Mouse (Mus musculus) small intestine, adult 2 months (tissue): ENCODE measurements around the gene Zdhhc20.
"Not testable (repeated sequence)": the region's sequence is repeated elsewhere in the genome, so short reads cannot be mapped to it uniquely, and the experiment has no call there.

ENCODE experiments used
- CTCF ChIP-seq: fragments of 200-500 bp; IDR thresholded peaks from 2 replicates; pipeline ENCODE4 v1.5.1; 2012; ENCODE audit warnings: low read depth, mild to moderate bottlenecking, control low read depth, inconsistent platforms, low read length, moderate library complexity, mixed read lengths; ENCODE audit not compliant: insufficient replicate concordance, insufficient read length; ENCODE audit errors: extremely low read depth
- POLR2A ChIP-seq: fragments of 200-500 bp; IDR thresholded peaks from 2 replicates; pipeline ENCODE4 v1.6.1; 2012; ENCODE audit warnings: low read depth, mild to moderate bottlenecking, control low read depth, inconsistent platforms, low read length, moderate library complexity

- not testable (repeated sequence) for TF ChIP-seq CTCF, POLR2A
Measured at GRCm38 (mm10) chr14:57912211-57913007, 22.3 kb upstream of the Zdhhc20 start.
